Mouse (Mus musculus) midbrain, embryonic 10.5 days (tissue): ENCODE data around the gene Gm20388. TPM values are rescaled to one million over a fixed set of nuclear protein-coding genes. Genes with fewer than 3 reads are reported as not detected.

Source experiments
- DNase-seq: peaks from one replicate; pipeline ENCODE4 v3.0.0-alpha.2; 2017; ENCODE audit warnings: low spot score
- H3K27ac ChIP-seq: fragments of 300-500 bp; sonication (generic); replicated peaks from 2 replicates; pipeline ENCODE4 v1.5.1; 2016; ENCODE audit warnings: mild to moderate bottlenecking
- H3K27me3 ChIP-seq: fragments of 300-500 bp; sonication (generic); 2 replicates; pipeline ENCODE4 v1.6.1; 2016; ENCODE audit warnings: low read depth, mild to moderate bottlenecking; ENCODE audit not compliant: poor library complexity, severe bottlenecking
- H3K36me3 ChIP-seq: fragments of 300-500 bp; sonication (generic); 2 replicates; pipeline ENCODE4 v1.6.1; 2016; ENCODE audit warnings: mild to moderate bottlenecking, moderate library complexity
- H3K4me1 ChIP-seq: fragments of 300-500 bp; sonication (generic); 2 replicates; pipeline ENCODE4 v1.6.1; 2016
- H3K4me3 ChIP-seq: fragments of 300-500 bp; sonication (generic); 2 replicates; pipeline ENCODE4 v1.5.1; 2016; ENCODE audit warnings: mild to moderate bottlenecking, moderate library complexity
- H3K9me3 ChIP-seq: fragments of 300-500 bp; sonication (generic); replicated peaks from 2 replicates; pipeline ENCODE4 v1.6.1; 2016; ENCODE audit warnings: mild to moderate bottlenecking
- WGBS: fragments of 180-500 bp; shearing (Covaris S2); methylation state at CpG from one replicate; pipeline ENCODE4 v1.1.7; 2016; 5-methylcytosine and 5-hydroxymethylcytosine counted together
- polyA plus RNA-seq: library from polyadenylated mRNA; unstranded; fragments of >200 nt; fragmentation: Nextera tagmentation; extraction: Ambion mirVana; gene quantifications from 2 replicates; pipeline ENCODE4 v1.2.1, GENCODE M21; 2016

Gm20388 gene
- polyA plus RNA-seq, 1 experiment from 2014 or later: 7.1 TPM

DNA sequence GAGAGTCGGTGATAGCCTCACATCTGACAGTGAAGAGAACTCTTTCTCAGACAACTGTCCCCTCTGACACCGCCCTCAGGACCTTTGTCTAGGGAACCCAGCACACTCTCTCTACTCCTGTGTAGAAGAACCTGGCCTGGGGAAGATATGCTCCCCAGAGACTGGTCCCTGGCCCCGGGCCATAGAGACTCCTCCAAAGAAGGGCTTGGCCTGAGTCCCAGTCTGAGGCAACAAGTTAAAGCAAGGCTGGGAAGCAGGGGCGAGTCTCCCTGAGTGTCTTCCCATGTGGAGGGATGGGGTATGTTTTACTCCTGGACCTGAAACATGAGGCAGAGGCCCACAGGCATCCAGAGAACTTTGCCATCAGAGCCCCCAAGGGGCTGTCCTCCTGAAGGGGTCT, 2935.0 kb downstream of the Gm20388 start:
- H3K27ac ChIP-seq: no peak overlapping the region
- no peak overlapping the region for H3K4me3 ChIP-seq
- 87% methylated on average over 4 of the region's 4 CpGs for WGBS
- peaks cover 19% of the 10 kb centered on the region for H3K27me3 ChIP-seq
- H3K4me1 ChIP-seq: peaks cover 28% of the 10 kb centered on the region
- no peaks in the 10 kb centered on the region for H3K36me3 ChIP-seq
- no peaks in the 10 kb centered on the region for H3K9me3 ChIP-seq
- DNase-seq: no peak

DNA sequence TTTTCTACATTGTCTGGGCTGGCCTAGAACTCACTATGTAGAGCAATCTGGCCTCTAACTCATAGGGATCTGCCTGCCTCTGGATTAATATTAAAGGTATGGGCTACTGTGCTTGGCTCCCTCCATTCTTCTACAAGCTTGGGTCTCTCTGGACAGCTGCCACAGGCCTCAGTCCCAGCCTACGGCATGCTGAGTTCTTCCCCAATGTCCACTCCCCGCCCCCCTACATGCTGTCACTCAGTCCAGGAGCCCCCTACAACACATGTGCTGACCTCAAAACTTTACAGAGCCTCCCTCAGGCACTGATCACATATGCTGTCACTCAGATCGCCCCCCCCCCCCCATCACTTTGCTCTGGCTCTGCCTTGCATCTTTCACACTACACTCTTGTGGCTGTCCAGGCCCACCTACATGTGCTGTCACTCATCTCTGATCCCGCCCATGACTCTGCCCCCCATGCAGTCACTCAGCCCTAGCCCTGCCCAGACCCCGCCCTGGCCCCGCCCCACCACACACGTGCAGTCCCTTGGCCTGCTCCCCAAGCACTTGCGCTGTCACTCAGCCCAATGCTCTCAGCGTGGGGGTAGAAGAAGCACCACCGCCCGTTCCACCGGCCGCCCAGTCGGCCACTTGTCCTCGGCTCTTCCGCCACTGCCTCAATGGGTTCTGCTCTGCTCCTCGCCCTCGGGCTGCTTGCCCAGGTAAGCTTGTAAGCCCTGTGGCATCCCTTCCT, 2937.4 kb downstream of the Gm20388 start, which contains the start of gene Cdh15:
Cdh15 (plus strand) TSS at position 138 of the 733 bp plus-strand sequence.
- WGBS: 15% methylated on average over 17 of the region's 18 CpGs
- Histone ChIP-seq H3K36me3 (no peaks in the 10 kb centered on the region), H3K9me3 (no peaks in the 10 kb centered on the region), H3K4me1 (peaks cover 38% of the 10 kb centered on the region), H3K4me3 (peak within 1 kb of the TSS; percentile 24; the same call in 1 of the 2 replicates), H3K27ac (no peak within 1 kb of the TSS), H3K27me3 (peaks cover 31% of the 10 kb centered on the region)
- peak; percentile 62 for DNase-seq

DNA sequence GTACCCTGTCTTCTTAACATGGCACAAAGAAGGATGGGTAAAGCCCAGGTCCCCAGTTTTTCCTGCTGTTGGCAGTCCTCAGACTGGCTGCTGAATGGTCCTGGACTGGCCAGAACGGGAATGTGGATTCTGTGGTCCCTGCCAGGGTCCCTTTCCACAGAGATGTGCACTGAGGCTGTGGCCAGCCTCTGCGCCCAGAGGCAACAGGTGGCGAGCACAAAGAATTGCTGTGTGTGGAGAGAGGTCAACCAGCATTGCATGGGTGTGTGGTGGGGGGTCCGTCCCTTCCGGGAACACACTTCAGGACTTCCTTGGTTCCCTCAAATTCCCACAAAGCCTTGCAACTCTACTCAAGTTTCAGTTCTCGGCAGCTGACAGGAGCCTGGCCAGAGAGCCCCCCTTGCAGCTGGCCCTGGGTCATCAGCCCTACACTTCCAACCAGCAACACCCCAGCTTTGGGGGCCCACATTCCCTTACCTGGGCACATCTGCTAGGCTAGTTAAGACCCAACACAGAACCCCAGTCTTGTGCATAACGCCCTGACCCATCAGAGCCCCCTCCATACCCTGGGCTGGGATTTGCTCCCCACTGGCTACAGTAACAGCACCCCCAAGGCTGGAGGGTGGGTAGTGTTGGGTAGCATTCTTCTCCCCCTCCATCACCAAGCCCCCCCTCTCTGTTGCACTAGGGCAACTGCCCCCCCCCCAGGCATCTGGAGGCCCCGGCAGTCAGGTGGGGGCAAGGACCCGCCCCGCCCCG, 2938.7 kb downstream of the Gm20388 start:
- Histone ChIP-seq H3K4me3 (no peak overlapping the region), H3K27ac (no peak overlapping the region), H3K36me3 (no peaks in the 10 kb centered on the region), H3K27me3 (peaks cover 31% of the 10 kb centered on the region), H3K9me3 (no peaks in the 10 kb centered on the region), H3K4me1 (peaks cover 51% of the 10 kb centered on the region)
- no peak for DNase-seq
- 61% methylated on average over 7 of the region's 11 CpGs for WGBS

- WGBS: 67% methylated on average over 3 of the region's 3 CpGs
- Histone ChIP-seq H3K36me3 (no peaks in the 10 kb centered on the region), H3K9me3 (no peaks in the 10 kb centered on the region), H3K4me3 (no peak overlapping the region), H3K27me3 (peaks cover 31% of the 10 kb centered on the region), H3K27ac (0 out of 2 replicates have a peak overlapping the region, but pooled peaks have one; percentile 7), H3K4me1 (peaks cover 53% of the 10 kb centered on the region)
- no peak for DNase-seq
Measured at GRCm38 (mm10) chr8:122850641-122851240, 2940.1 kb downstream of the Gm20388 start.

DNA sequence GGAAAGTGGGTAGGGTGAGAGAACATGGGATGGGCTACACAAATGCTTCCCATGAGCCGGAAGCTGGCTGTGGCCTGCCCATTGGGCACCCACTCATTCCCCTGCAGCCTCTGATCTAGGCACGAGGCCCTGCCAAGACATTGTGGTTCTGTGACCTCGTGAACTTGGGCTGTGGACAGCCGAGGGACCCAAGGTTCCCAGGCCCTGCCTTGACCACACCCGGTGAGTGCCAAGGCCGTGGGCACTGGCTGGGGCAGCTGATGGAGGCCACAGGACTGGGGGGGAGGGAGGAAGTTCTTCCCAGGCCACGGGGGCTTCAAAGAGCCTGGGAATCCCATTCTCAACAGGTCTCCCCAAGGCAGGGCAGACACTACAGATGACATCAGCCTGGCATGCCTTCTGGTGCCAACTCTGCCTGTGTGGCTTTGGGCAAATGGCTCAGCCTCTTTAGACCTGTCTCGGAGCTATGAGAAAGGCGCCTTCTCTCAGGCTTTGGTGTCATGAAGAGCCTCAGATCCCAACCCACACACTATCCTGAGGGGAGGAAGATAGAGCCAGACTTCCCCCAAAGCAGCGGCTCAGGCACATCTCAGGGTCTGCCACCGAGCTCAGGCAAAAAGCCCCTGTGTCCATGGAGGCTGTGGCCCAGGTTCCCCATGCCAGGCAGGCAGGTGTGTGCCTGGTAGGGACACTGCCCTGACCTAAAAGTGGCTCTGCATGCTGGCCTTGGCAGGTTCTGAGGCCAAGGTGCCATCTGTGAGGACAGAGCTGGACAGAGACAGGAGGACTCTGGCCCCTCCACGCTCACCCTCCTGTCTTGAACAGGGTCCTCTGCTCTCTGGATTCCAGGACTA, 2941.3 kb downstream of the Gm20388 start:
- WGBS: 85% methylated on average over 12 of the region's 12 CpGs
- Histone ChIP-seq H3K27me3 (peaks cover 31% of the 10 kb centered on the region), H3K27ac (no peak overlapping the region; the same call in 1 of the 2 replicates), H3K36me3 (no peaks in the 10 kb centered on the region), H3K9me3 (no peaks in the 10 kb centered on the region), H3K4me1 (peaks cover 52% of the 10 kb centered on the region), H3K4me3 (no peak overlapping the region)
- no peak for DNase-seq

DNA sequence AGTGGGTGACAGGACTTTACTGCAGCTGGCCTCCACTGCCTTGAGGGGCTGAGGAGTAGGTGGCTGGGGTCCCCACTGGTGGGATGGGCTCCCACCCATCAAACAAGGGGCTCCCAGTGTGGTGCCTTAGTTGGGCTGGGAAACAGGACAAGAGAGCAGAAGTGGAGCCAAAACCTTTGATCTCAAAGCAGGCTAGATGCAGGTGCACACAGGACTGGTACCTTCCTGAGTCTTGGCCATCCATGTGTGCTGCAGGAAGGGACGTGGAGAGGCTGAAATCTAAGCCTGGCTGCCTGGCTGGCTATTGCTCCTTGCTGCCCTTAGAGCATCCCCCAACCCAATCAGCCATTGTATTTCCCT, 2941.9 kb downstream of the Gm20388 start:
- peaks cover 31% of the 10 kb centered on the region for H3K27me3 ChIP-seq
- no peak overlapping the region; the same call in 1 of the 2 replicates for H3K27ac ChIP-seq
- 77% methylated on average over 1 of the region's 1 CpGs for WGBS

GRCm38 (mm10) chr8:122853340-122853771, 2942.7 kb downstream of the Gm20388 start:
- 18% methylated on average over 11 of the region's 11 CpGs for WGBS
- Histone ChIP-seq H3K36me3 (no peaks in the 10 kb centered on the region), H3K4me3 (0 out of 2 replicates have a peak overlapping the region, but pooled peaks have one; percentile 23), H3K9me3 (no peaks in the 10 kb centered on the region), H3K27ac (peak overlapping the region; percentile 70), H3K4me1 (peaks cover 46% of the 10 kb centered on the region), H3K27me3 (peaks cover 31% of the 10 kb centered on the region)
- peak; percentile 69 for DNase-seq

More for the DNA sequence above, 2941.9 kb downstream of the Gm20388 start:
- H3K36me3 ChIP-seq: no peaks in the 10 kb centered on the region
- DNase-seq: no peak
- H3K9me3 ChIP-seq: no peaks in the 10 kb centered on the region
- no peak overlapping the region for H3K4me3 ChIP-seq
- peaks cover 52% of the 10 kb centered on the region for H3K4me1 ChIP-seq

- H3K36me3 ChIP-seq: no peaks in the 10 kb centered on the region
- DNase-seq: no peak
- peaks cover 20% of the 10 kb centered on the region for H3K27me3 ChIP-seq
- H3K4me3 ChIP-seq: no peak overlapping the region
- H3K9me3 ChIP-seq: no peaks in the 10 kb centered on the region
- 80% methylated on average over 7 of the region's 7 CpGs for WGBS
- peak overlapping the region; percentile 70; the same call in 1 of the 2 replicates for H3K27ac ChIP-seq
- peaks cover 37% of the 10 kb centered on the region for H3K4me1 ChIP-seq
Measured at GRCm38 (mm10) chr8:122854388-122854787, 2943.7 kb downstream of the Gm20388 start.

GRCm38 (mm10) chr8:122855123-122855522, 2944.5 kb downstream of the Gm20388 start:
- Histone ChIP-seq H3K4me3 (no peak overlapping the region), H3K4me1 (peaks cover 30% of the 10 kb centered on the region), H3K9me3 (no peaks in the 10 kb centered on the region), H3K27me3 (peaks cover 14% of the 10 kb centered on the region; the same call in 1 of the 2 replicates), H3K36me3 (no peaks in the 10 kb centered on the region), H3K27ac (no peak overlapping the region)
- DNase-seq: no peak
- 85% methylated on average over 4 of the region's 4 CpGs for WGBS

DNA sequence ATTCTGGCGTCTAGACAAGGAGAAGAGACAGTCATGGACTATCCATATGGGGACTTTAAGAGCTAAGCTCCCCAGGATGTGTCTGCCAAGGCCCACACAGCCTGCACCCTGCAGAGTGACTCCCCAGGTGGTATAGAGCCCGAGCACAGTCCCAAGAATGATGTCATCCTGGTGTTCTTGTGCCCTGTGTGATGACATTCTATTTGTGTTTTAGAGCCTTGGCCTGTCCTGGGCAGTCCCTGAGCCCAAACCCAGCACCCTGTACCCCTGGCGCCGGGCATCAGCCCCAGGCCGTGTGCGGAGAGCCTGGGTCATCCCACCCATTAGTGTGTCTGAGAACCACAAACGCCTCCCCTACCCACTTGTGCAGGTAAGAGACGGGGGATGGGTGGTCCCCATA, 2945.6 kb downstream of the Gm20388 start:
- no peaks in the 10 kb centered on the region for H3K36me3 ChIP-seq
- DNase-seq: no peak
- 85% methylated on average over 8 of the region's 8 CpGs for WGBS
- H3K9me3 ChIP-seq: no peaks in the 10 kb centered on the region
- H3K4me3 ChIP-seq: no peak overlapping the region
- H3K4me1 ChIP-seq: peaks cover 26% of the 10 kb centered on the region
- H3K27ac ChIP-seq: no peak overlapping the region
- peaks cover 8% of the 10 kb centered on the region for H3K27me3 ChIP-seq

GRCm38 (mm10) chr8:122859843-122860242, 2949.2 kb downstream of the Gm20388 start:
- no peak overlapping the region for H3K27ac ChIP-seq
- no peak overlapping the region for H3K4me3 ChIP-seq
- no peak for DNase-seq
- H3K36me3 ChIP-seq: no peaks in the 10 kb centered on the region
- 67% methylated on average over 13 of the region's 13 CpGs for WGBS
- peaks cover 9% of the 10 kb centered on the region for H3K9me3 ChIP-seq
- no peaks in the 10 kb centered on the region; the same call in 1 of the 2 replicates for H3K27me3 ChIP-seq
- peaks cover 7% of the 10 kb centered on the region for H3K4me1 ChIP-seq

DNA sequence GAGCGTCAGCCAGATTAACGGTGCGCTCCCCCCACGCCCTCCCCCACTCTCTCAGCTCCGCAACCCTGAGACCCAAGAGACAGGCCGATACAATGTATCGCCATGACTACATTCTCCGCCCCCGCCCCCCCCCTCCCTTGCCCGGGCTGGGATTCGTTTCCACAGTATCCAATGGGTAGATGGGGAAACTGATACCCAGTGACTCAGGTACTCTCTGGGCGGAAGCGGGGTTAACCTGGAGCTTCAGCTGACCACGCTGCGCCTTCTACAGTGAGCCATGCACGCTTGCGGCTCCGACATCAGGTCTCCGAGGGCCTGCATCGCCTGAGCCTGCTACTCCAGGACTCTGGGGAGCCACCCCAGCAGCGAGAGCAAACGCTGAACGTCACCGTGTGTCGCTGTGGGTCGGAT, 2954.1 kb downstream of the Gm20388 start:
- DNase-seq: no peak
- Histone ChIP-seq H3K4me1 (peaks cover 11% of the 10 kb centered on the region), H3K27ac (no peak overlapping the region), H3K9me3 (peaks cover 23% of the 10 kb centered on the region), H3K27me3 (peaks cover 10% of the 10 kb centered on the region), H3K36me3 (no peaks in the 10 kb centered on the region), H3K4me3 (peak overlapping the region; percentile 43)
- 56% methylated on average over 26 of the region's 26 CpGs for WGBS
